ENCODE assay signal across 24 mouse cellular contexts in the genomic region with DNA sequence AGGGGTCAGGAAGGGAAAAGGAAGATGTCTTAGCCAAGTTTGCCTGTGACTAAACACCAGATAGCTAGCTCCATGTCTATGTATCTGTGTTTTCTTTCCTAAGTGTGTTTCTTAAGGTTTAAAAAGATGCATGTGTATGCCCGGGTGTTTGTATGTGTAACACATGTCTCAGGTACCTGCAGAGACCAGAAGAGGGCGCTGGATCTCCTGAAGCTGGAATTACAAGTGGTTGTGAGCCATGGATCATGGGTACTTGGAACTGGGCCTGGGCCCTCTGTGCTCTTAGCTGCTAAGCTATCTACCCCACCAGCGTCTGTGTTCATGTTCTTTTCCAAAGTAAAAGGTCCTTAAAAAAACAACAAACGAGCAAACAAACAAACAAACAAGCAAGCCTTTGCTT. TPM values are rescaled to one million over a fixed set of nuclear protein-coding genes. Genes with fewer than 3 reads are reported as not detected.
DNase-seq lines count a peak whose midpoint lies in the region; ATAC-seq and TF ChIP-seq lines count a peak whose summit lies in the region.
"Had no signal": no experiment of that assay in that cellular context is flagged by ENCODE, and none has a peak within 500 bp of the region (broad histone marks: within the 10 kb centered on the region; RNA-seq: fewer than 3 reads in every experiment).

No protein-coding gene starts in this region.

- intact Hi-C loops in left cerebral cortex, adult 2 months (cut with DNase I), result no loop called here
- intact Hi-C loops in left cerebral cortex, postnatal 36 days (cut with DNase I), result no loop called here

- H3K9me3 ChIP-seq in hindbrain, postnatal 0 days (ENCODE audit: low read length), result no peaks in the 10 kb centered on the region
- H3K9me3 ChIP-seq in hindbrain, embryonic 13.5 days, result no peaks in the 10 kb centered on the region
- H3K9me3 ChIP-seq: embryonic facial prominence, embryonic 15.5 days; forebrain, embryonic 15.5 days; heart, embryonic 15.5 days; limb, embryonic 15.5 days; lung, embryonic 15.5 days; midbrain, embryonic 10.5 days; stomach, embryonic 15.5 days had no signal

- TF ChIP-seq CTCF in hindbrain, postnatal 0 days (IDR thresholded peaks at IDR 0.05; ENCODE audit: low read depth), result 0 out of 2 replicates have a peak, but pooled peaks have one; percentile 18
- peak; percentile 5 for TF ChIP-seq CTCF in left cerebral cortex, adult 2 months (IDR thresholded peaks at IDR 0.05)

- H3K4me3 ChIP-seq in hindbrain, postnatal 0 days (ENCODE audit: low read length), result no peak overlapping the region
- no peak overlapping the region for H3K4me3 ChIP-seq in hindbrain, embryonic 13.5 days
- H3K4me3 ChIP-seq in left cerebral cortex, adult 2 months, result no peak overlapping the region
- H3K4me3 ChIP-seq: embryonic facial prominence, embryonic 15.5 days; forebrain, embryonic 15.5 days; heart, embryonic 15.5 days; limb, embryonic 15.5 days; lung, embryonic 15.5 days; midbrain, embryonic 10.5 days; stomach, embryonic 15.5 days had no signal

- DNase-seq in cerebellum, postnatal 10 days, result peak; percentile 33 to 42
- DNase-seq in cerebellum, postnatal 36 days, result no peak
- DNase-seq in hindbrain, postnatal 0 days (ENCODE audit: low spot score), result no peak
- DNase-seq in left cerebral cortex, adult 2 months (ENCODE audit: extremely low spot score in 1 of 2, low spot score in 2 of 2), result no peak
- no peak for DNase-seq in left cerebral cortex, postnatal 36 days (ENCODE audit: low spot score in 2 of 2)
- DNase-seq in A20 (ENCODE audit: low read depth, low spot score), result peak; percentile 4
- no peak for DNase-seq in retina, embryonic 14.5 days (ENCODE audit: low spot score)
- DNase-seq: cerebellum, adult 11 months; gastrocnemius, postnatal 14 days; left cerebral cortex, postnatal 4 days; right cerebral cortex, adult 18-20 months; right cerebral cortex, postnatal 4 days; thymus, adult 18-20 months; thymus, postnatal 36 days had no signal

- H3K4me1 ChIP-seq in hindbrain, postnatal 0 days (ENCODE audit: insufficient read depth, low read length), result no peaks in the 10 kb centered on the region
- H3K4me1 ChIP-seq in hindbrain, embryonic 13.5 days (replicated peaks), result peaks cover 11% of the 10 kb centered on the region; the same call in 1 of the 2 replicates
- H3K4me1 ChIP-seq: forebrain, embryonic 15.5 days; midbrain, embryonic 10.5 days had no signal

- no peak overlapping the region for H3K9ac ChIP-seq in hindbrain, postnatal 0 days (replicated peaks; ENCODE audit: low read length)
- H3K9ac ChIP-seq in hindbrain, embryonic 13.5 days, result no peak overlapping the region
- H3K9ac ChIP-seq: embryonic facial prominence, embryonic 15.5 days; forebrain, embryonic 15.5 days; heart, embryonic 15.5 days; limb, embryonic 15.5 days; lung, embryonic 15.5 days; stomach, embryonic 15.5 days had no signal

- no peak overlapping the region for H3K4me2 ChIP-seq in hindbrain, postnatal 0 days (ENCODE audit: low read depth, low read length)
- no peak overlapping the region for H3K4me2 ChIP-seq in hindbrain, embryonic 13.5 days
- H3K4me2 ChIP-seq: embryonic facial prominence, embryonic 15.5 days; forebrain, embryonic 15.5 days; heart, embryonic 15.5 days; limb, embryonic 15.5 days; lung, embryonic 15.5 days; stomach, embryonic 15.5 days had no signal

- ATAC-seq in hindbrain, postnatal 0 days, result no peak
- no peak for ATAC-seq in hindbrain, embryonic 13.5 days (ENCODE audit: low FRiP score)
- ATAC-seq: forebrain, embryonic 15.5 days; hindbrain, embryonic 16.5 days had no signal

- H3K27ac ChIP-seq in hindbrain, postnatal 0 days, result no peak overlapping the region
- H3K27ac ChIP-seq in hindbrain, embryonic 13.5 days, result no peak overlapping the region
- H3K27ac ChIP-seq in left cerebral cortex, adult 2 months, result 0 out of 2 replicates have a peak overlapping the region, but pooled peaks have one; percentile 15
- H3K27ac ChIP-seq: embryonic facial prominence, embryonic 15.5 days; forebrain, embryonic 15.5 days; heart, embryonic 15.5 days; limb, embryonic 15.5 days; lung, embryonic 15.5 days; midbrain, embryonic 10.5 days; stomach, embryonic 15.5 days had no signal

- H3K27me3 ChIP-seq in hindbrain, postnatal 0 days (ENCODE audit: insufficient read depth, low read length), result no peaks in the 10 kb centered on the region
- no peaks in the 10 kb centered on the region for H3K27me3 ChIP-seq in hindbrain, embryonic 13.5 days
- H3K27me3 ChIP-seq: embryonic facial prominence, embryonic 15.5 days; forebrain, embryonic 15.5 days; heart, embryonic 15.5 days; limb, embryonic 15.5 days; lung, embryonic 15.5 days; stomach, embryonic 15.5 days had no signal

- WGBS in hindbrain, postnatal 0 days, result 86% methylated on average over 4 of the region's 4 CpGs
- 89% methylated on average over 4 of the region's 4 CpGs for WGBS in hindbrain, embryonic 13.5 days

- no peaks in the 10 kb centered on the region for H3K36me3 ChIP-seq in hindbrain, postnatal 0 days (ENCODE audit: insufficient read depth, low read length)
- no peaks in the 10 kb centered on the region for H3K36me3 ChIP-seq in hindbrain, embryonic 13.5 days
- H3K36me3 ChIP-seq: embryonic facial prominence, embryonic 15.5 days; forebrain, embryonic 15.5 days; heart, embryonic 15.5 days; limb, embryonic 15.5 days; lung, embryonic 15.5 days; midbrain, embryonic 10.5 days; stomach, embryonic 15.5 days had no signal

RNA-seq across cellular contexts. Expression of a gene that starts 12.9 kb away (rescaled TPM):
- total RNA-seq in hindbrain, postnatal 0 days (2014; rRNA removed), result 16.7 and 18.1 TPM in 2 replicates
- 5.3 and 5.6 TPM in 2 replicates for polyA plus RNA-seq in hindbrain, postnatal 0 days (2015; fragmentation: Nextera tagmentation; extraction: Ambion mirVana)
- 4.6 and 5.0 TPM in 2 replicates for polyA plus RNA-seq in hindbrain, embryonic 13.5 days (2015; fragmentation: Nextera tagmentation; extraction: Ambion mirVana)
- 10 to 100 TPM; 93.6 to 97.0 TPM for total RNA-seq in left cerebral cortex, adult 2 months (2021)
- 10 to 100 TPM; 82.2 to 94.0 TPM for total RNA-seq in left cerebral cortex, postnatal 36 days (2021)
- total RNA-seq: hematopoietic stem cell, adult 5-6 weeks had no signal

Comparison
In these comparisons a context has a peak if more than half of its experiments do, and no peak if none do; other contexts are left out.
1. DNase-seq: peak in cerebellum, postnatal 10 days (2 of 2) and A20 (single experiment); none in cerebellum, postnatal 36 days (0 of 2), hindbrain, postnatal 0 days (single experiment), left cerebral cortex, adult 2 months (0 of 2), left cerebral cortex, postnatal 36 days (0 of 2) and retina, embryonic 14.5 days (single experiment).